Mouse (Mus musculus): ENCODE measurements around the gene Hnrnpc.
"Not testable (repeated sequence)": the region's sequence is repeated elsewhere in the genome, so short reads cannot be mapped to it uniquely, and the experiment has no call there.

Hnrnpc gene

GRCm38 (mm10) chr14:52101285-52102157 is 2.3 kb downstream of the Hnrnpc start:
- no peak for DNase-seq (ENCODE audit: low spot score)

GRCm38 (mm10) chr14:52100170-52100960 is 3.5 kb downstream of the Hnrnpc start:
- no peak for DNase-seq (ENCODE audit: low spot score)

GRCm38 (mm10) chr14:52099563-52099962 is 4.3 kb downstream of the Hnrnpc start:
- no peak for DNase-seq (ENCODE audit: low spot score)

- DNase-seq (ENCODE audit: low spot score), result not testable (repeated sequence)
These were observed 5.4 kb downstream of the Hnrnpc start for GRCm38 (mm10) chr14:52098387-52098786.

- DNase-seq (ENCODE audit: low spot score), result not testable (repeated sequence)
These were observed 6.6 kb downstream of the Hnrnpc start for GRCm38 (mm10) chr14:52097191-52097590.

GRCm38 (mm10) chr14:52094533-52094932 is 9.3 kb downstream of the Hnrnpc start:
- no peak for DNase-seq (ENCODE audit: low spot score)

GRCm38 (mm10) chr14:52083083-52083482 is 20.7 kb downstream of the Hnrnpc start:
- DNase-seq (ENCODE audit: low spot score), result no peak

- peak; percentile 7 for DNase-seq (ENCODE audit: low spot score)
These were observed 32.2 kb downstream of the Hnrnpc start for GRCm38 (mm10) chr14:52071599-52072137.

- DNase-seq (ENCODE audit: low spot score), result no peak
These were observed 37.7 kb downstream of the Hnrnpc start for GRCm38 (mm10) chr14:52066135-52066534.

GRCm38 (mm10) chr14:52061798-52062197 is 42.0 kb downstream of the Hnrnpc start:
- no peak for DNase-seq (ENCODE audit: low spot score)

- DNase-seq (ENCODE audit: low spot score), result no peak
These were observed 43.0 kb downstream of the Hnrnpc start for GRCm38 (mm10) chr14:52060800-52061199.

GRCm38 (mm10) chr14:52059982-52060381 is 43.8 kb downstream of the Hnrnpc start:
- no peak for DNase-seq (ENCODE audit: low spot score)

- not testable (repeated sequence) for DNase-seq (ENCODE audit: low spot score)
These were observed 51.1 kb downstream of the Hnrnpc start for GRCm38 (mm10) chr14:52052720-52053119.

- no peak for DNase-seq (ENCODE audit: low spot score)
These were observed 57.8 kb downstream of the Hnrnpc start for GRCm38 (mm10) chr14:52045966-52046565.

GRCm38 (mm10) chr14:52044901-52045678 is 58.7 kb downstream of the Hnrnpc start:
- no peak for DNase-seq (ENCODE audit: low spot score)

GRCm38 (mm10) chr14:52043446-52043845 is 60.4 kb downstream of the Hnrnpc start:
- DNase-seq (ENCODE audit: low spot score), result no peak

- not testable (repeated sequence) for DNase-seq (ENCODE audit: low spot score)
These were observed 61.5 kb downstream of the Hnrnpc start, which contains the start of gene Olfr221 for GRCm38 (mm10) chr14:52042359-52042758. TSS of gene Olfr221 (minus strand) at chr14:52042459.

GRCm38 (mm10) chr14:52039332-52039731 is 64.5 kb downstream of the Hnrnpc start:
- DNase-seq (ENCODE audit: low spot score), result peak; percentile 37

- DNase-seq (ENCODE audit: low spot score), result peak; percentile 52
These were observed 67.9 kb downstream of the Hnrnpc start for GRCm38 (mm10) chr14:52035926-52036325.

GRCm38 (mm10) chr14:52026342-52026741 is 77.5 kb downstream of the Hnrnpc start:
- DNase-seq (ENCODE audit: low spot score), result no peak

GRCm38 (mm10) chr14:52024133-52024532 is 79.7 kb downstream of the Hnrnpc start:
- DNase-seq (ENCODE audit: low spot score), result no peak
